Mouse (Mus musculus): ENCODE data around the gene Elobl.

- no peak for TF ChIP-seq CTCF (IDR thresholded peaks at IDR 0.05; ENCODE audit: low read depth, low read length)
- TF ChIP-seq POLR2A (IDR thresholded peaks at IDR 0.05; ENCODE audit: borderline replicate concordance, low read depth, low read length) = no peak
These were observed 11.9 kb downstream of the Elobl start for GRCm38 (mm10) chr11:88954803-88955202.
